Mouse (Mus musculus) heart, adult 2 months (tissue): Measurements from ENCODE around the gene Ceacam13. TPM values are rescaled to one million over a fixed set of nuclear protein-coding genes. Genes with fewer than 3 reads are reported as not detected.
"Not testable (repeated sequence)": the region's sequence is repeated elsewhere in the genome, so short reads cannot be mapped to it uniquely, and the experiment has no call there.

Experiments
- DNase-seq, 2 experiments: peaks; one replicate each; pipeline ENCODE4 v3.0.0; 2021
- H3K27ac ChIP-seq: fragments of 200-600 bp; 2 replicates; pipeline ENCODE4 v1.8.1; 2022
- H3K27me3 ChIP-seq: fragments of 200-500 bp; 2 replicates; pipeline ENCODE4 v1.6.1; 2012; ENCODE audit warnings: mild to moderate bottlenecking, low read length, inconsistent platforms, mixed read lengths; ENCODE audit not compliant: control insufficient read depth, insufficient read depth
- H3K36me3 ChIP-seq: fragments of 200-500 bp; 2 replicates; pipeline ENCODE4 v1.6.1; 2012; ENCODE audit warnings: low read length, inconsistent platforms; ENCODE audit not compliant: control insufficient read depth, insufficient read depth
- H3K4me1 ChIP-seq: fragments of 200-500 bp; 2 replicates; pipeline ENCODE4 v1.6.1; 2011; ENCODE audit warnings: low read length; ENCODE audit not compliant: control insufficient read depth, insufficient read depth
- H3K4me3 ChIP-seq: fragments of 200-600 bp; 2 replicates; pipeline ENCODE4 v1.8.1; 2022
- H3K79me2 ChIP-seq: fragments of 200-500 bp; replicated peaks from 2 replicates; pipeline ENCODE4 v1.6.1; 2012; ENCODE audit warnings: mild to moderate bottlenecking, inconsistent platforms, low read length, moderate library complexity, mixed read lengths; ENCODE audit not compliant: control insufficient read depth, insufficient read depth
- H3K9ac ChIP-seq: fragments of 200-500 bp; 2 replicates; pipeline ENCODE4 v1.6.1; 2012; ENCODE audit warnings: low read depth, mild to moderate bottlenecking, control low read depth, inconsistent platforms, low read length, mixed read lengths
- CTCF ChIP-seq: fragments of 200-600 bp; IDR thresholded peaks from 2 replicates; pipeline ENCODE4 v1.8.1; 2022; ENCODE audit warnings: antibody characterized with exemption, mild to moderate bottlenecking, moderate library complexity
- EP300 ChIP-seq: fragments of 200-500 bp; IDR thresholded peaks from 2 replicates; pipeline ENCODE4 v1.6.1; 2011; ENCODE audit warnings: low read depth, low read length, control low read depth; ENCODE audit not compliant: insufficient read depth
- POLR2A ChIP-seq: fragments of 200-500 bp; IDR thresholded peaks from 2 replicates; pipeline ENCODE4 v1.6.1; 2011; ENCODE audit warnings: mild to moderate bottlenecking, low read depth, low read length, control low read depth; ENCODE audit not compliant: insufficient read depth
- whole genome bisulfite sequencing: fragments of 180-500 bp; shearing (Covaris S2); methylation state at CpG from one replicate; pipeline ENCODE4 v1.1.7; 2018; 5-methylcytosine and 5-hydroxymethylcytosine counted together
- intact Hi-C: fragments of 180-260 bp; cut with DNase I; formaldehyde crosslinking; loops from one replicate; pipeline ENCODE4 v1.15.1; 2025
- long read RNA-seq: library from polyadenylated mRNA; stranded (forward); transcript quantifications from one replicate; pipeline ENCODE4 v2.0.0, GENCODE M21; 2021
- microRNA-seq, 2 experiments: library from miRNA; unstranded; fragments of <30 nt; microRNA quantifications; one replicate each; pipeline ENCODE4 v1.2.0; 2021
- polyA plus RNA-seq: library from polyadenylated mRNA; depleted of rRNA; stranded (reverse); fragments of >200 nt; gene quantifications from 2 replicates; pipeline ENCODE4 v1.2.3, GENCODE M21; 2012; rRNA removed
- total RNA-seq, 2 experiments: library from RNA; stranded (reverse); gene quantifications; 2 replicates each; pipeline ENCODE4 v1.2.3; 2021

The Ceacam13 gene
- total RNA-seq (not detected), polyA plus RNA-seq (not detected in 2 replicates)
- long read RNA-seq: 0 reads

DNA sequence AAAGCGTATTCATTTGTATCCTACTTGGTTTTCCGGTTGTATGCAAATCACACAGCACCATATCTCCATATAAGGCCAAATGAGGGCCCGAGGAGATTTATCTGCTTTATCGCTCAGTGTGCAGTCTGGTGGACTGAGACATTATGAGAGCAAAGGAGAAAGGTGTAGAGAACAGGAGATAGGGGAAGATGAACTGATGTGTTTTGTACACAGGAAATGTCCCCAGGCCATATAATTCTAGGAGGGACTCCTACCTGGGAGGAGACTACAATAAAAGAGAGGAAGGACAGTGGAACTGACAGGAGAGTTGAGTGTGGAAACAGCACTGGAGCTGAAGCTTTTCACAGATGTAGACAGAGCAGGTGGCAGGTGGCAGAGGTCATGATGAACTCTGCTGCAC is at the start of gene Ceacam13:
TSS of gene Ceacam13 (plus strand) at position 301 of the 400 bp plus-strand sequence.
- no peak for TF ChIP-seq POLR2A
- no peak for TF ChIP-seq EP300
- no peak for TF ChIP-seq CTCF
- Histone ChIP-seq H3K27me3 (no peaks in the 10 kb centered on the region), H3K27ac (no peak within 1 kb of the TSS), H3K4me3 (no peak within 1 kb of the TSS), H3K36me3 (no peaks in the 10 kb centered on the region), H3K4me1 (no peaks in the 10 kb centered on the region), H3K79me2 (no peaks in the 10 kb centered on the region), H3K9ac (no peak within 1 kb of the TSS)
- 65% methylated on average over 4 of the region's 4 CpGs for WGBS
- intact Hi-C loops: no loop called here
- DNase-seq: no peak

DNA sequence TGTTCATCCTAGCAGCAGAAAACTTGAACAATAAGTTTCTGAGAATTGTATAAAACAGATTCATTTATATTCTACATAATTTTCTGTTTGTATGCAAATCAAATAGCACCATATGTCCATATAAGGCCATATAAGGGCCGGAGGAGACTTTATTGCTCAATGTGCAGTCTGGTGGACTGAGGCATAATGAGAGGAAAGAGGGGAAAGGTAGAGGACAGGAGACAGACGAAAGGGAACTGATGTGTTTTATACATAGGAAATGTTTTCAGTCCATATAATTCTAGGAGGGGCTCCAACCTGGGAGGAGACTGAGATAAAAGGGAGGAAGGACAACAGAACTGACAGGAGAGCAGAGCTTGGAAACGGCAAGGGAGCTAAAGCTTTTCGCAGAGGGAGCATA is 37.9 kb upstream of the Ceacam13 start, which contains the start of gene Ceacam11:
TSS of gene Ceacam11 (plus strand) at position 301 of the 400 bp plus-strand sequence.
- no peak for TF ChIP-seq CTCF
- TF ChIP-seq EP300: no peak
- no peak for TF ChIP-seq POLR2A
- Histone ChIP-seq H3K4me1 (no peaks in the 10 kb centered on the region), H3K27me3 (no peaks in the 10 kb centered on the region), H3K4me3 (no peak within 1 kb of the TSS), H3K36me3 (no peaks in the 10 kb centered on the region), H3K27ac (no peak within 1 kb of the TSS), H3K9ac (no peak within 1 kb of the TSS), H3K79me2 (no peaks in the 10 kb centered on the region)
- intact Hi-C loops: no loop called here
- DNase-seq: no peak
- WGBS: 64% methylated on average over 4 of the region's 4 CpGs

DNA sequence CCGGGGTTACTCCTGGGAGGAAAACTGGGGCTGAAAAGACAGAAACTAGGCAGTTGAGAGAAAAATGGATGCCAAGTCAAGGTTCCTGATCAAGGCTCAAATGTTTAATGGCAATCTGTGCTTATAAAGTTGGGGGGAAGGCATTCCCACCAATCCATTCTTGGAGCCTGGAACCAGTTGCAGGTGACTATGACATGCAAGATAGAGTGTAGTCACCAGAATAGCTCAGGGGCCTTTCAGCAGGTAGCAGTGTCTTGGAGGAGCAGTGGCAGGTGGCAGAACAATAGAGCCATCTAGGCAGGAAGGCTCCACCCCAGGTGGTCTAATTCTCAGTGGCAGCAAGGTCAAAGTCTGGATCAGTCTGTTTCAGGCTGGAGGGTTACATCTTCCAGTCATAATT is 8.6 kb upstream of the Ceacam13 start:
- H3K27ac ChIP-seq, H3K36me3 ChIP-seq, H3K9ac ChIP-seq, H3K4me1 ChIP-seq, DNase-seq, H3K27me3 ChIP-seq, H3K4me3 ChIP-seq, H3K79me2 ChIP-seq, intact Hi-C loops: not testable (repeated sequence)
- 78% methylated on average over 1 of the region's 1 CpGs for WGBS

DNA sequence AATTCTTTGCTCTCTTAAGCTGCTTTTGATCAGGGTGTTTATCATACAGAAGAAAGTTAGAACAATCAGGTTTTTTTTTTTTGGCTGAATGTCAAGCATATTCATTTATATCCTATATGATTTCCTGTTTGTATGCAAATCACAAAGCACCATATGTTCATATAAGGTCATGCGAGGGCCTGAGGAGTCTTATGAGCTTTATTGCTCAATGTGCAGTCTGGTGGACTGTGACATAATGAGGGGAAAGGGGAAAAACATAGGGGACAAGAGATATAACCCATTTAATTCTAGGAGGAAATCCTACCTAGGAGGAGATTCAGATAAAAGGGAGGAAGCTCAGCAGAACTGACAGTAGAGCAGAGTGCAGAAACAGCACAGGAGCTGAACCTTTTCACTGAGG is 55.9 kb downstream of the Ceacam13 start, which contains the start of gene Ceacam12:
TSS of gene Ceacam12 (plus strand) at position 301 of the 400 bp plus-strand sequence.
- TF ChIP-seq EP300: no peak
- TF ChIP-seq POLR2A: no peak
- TF ChIP-seq CTCF: no peak
- Histone ChIP-seq H3K4me1 (no peaks in the 10 kb centered on the region), H3K79me2 (no peaks in the 10 kb centered on the region), H3K27me3 (no peaks in the 10 kb centered on the region), H3K27ac (no peak within 1 kb of the TSS), H3K36me3 (no peaks in the 10 kb centered on the region), H3K4me3 (no peak within 1 kb of the TSS), H3K9ac (no peak within 1 kb of the TSS)
- DNase-seq: no peak
- intact Hi-C loops: no loop called here
- 58% methylated on average over 1 of the region's 1 CpGs for WGBS

Small RNA genes within 50 kb of the gene (microRNA-seq; reads per million reads assigned to microRNA genes)
- gene Gm22414: 0 reads per million in 2 experiments

Other genes starting within 250 kb of the Ceacam13 start
- not detected for gene Ceacam14, start 197.3 kb upstream of the Ceacam13 start, total RNA-seq
- not detected in 2 replicates for gene Ceacam14, start 197.3 kb upstream of the Ceacam13 start, polyA plus RNA-seq
- gene Gm5155, start 138.1 kb upstream of the Ceacam13 start, total RNA-seq: not detected
- not detected in 2 replicates for gene Gm5155, start 138.1 kb upstream of the Ceacam13 start, polyA plus RNA-seq
- gene Ceacam11, start 37.8 kb upstream of the Ceacam13 start, total RNA-seq: not detected
- gene Ceacam11, start 37.8 kb upstream of the Ceacam13 start, polyA plus RNA-seq: not detected in 2 replicates
- gene Ceacam12, start 56.0 kb downstream of the Ceacam13 start, total RNA-seq: not detected
- not detected in 2 replicates for gene Ceacam12, start 56.0 kb downstream of the Ceacam13 start, polyA plus RNA-seq
- gene Igfl3, start 166.6 kb downstream of the Ceacam13 start, total RNA-seq: not detected
- not detected in 2 replicates for gene Igfl3, start 166.6 kb downstream of the Ceacam13 start, polyA plus RNA-seq
- gene Mill1, start 235.5 kb downstream of the Ceacam13 start, total RNA-seq: not detected
- gene Mill1, start 235.5 kb downstream of the Ceacam13 start, polyA plus RNA-seq: not detected in 2 replicates